Mouse (Mus musculus) midbrain, postnatal 0 days (tissue): ENCODE data around the gene Phykpl. TPM values are rescaled to one million over a fixed set of nuclear protein-coding genes. Genes with fewer than 3 reads are reported as not detected.

Experiments used
- ATAC-seq: fragments of 200-750 bp; cut with Nextera tagmentation; 2 replicates; pipeline ENCODE4 v1.8.0; 2017; ENCODE audit warnings: moderate number of reproducible peaks, mild to moderate bottlenecking, moderate TSS enrichment, moderate library complexity; ENCODE audit not compliant: low FRiP score
- DNase-seq: peaks from one replicate; pipeline ENCODE4 v3.0.0-alpha.2; 2015; ENCODE audit warnings: low spot score
- H3K27ac ChIP-seq: fragments of 300-500 bp; sonication (generic); 2 replicates; pipeline ENCODE4 v1.5.1; 2014; ENCODE audit warnings: low read depth, mild to moderate bottlenecking, low read length, mixed read lengths
- H3K27me3 ChIP-seq: fragments of 300-500 bp; sonication (generic); 2 replicates; pipeline ENCODE4 v1.6.1; 2014; ENCODE audit warnings: low read length, control low read depth, mixed read lengths; ENCODE audit not compliant: insufficient read depth
- H3K36me3 ChIP-seq: fragments of 300-500 bp; sonication (generic); 2 replicates; pipeline ENCODE4 v1.6.1; 2014; ENCODE audit warnings: low read length, control low read depth, mixed read lengths; ENCODE audit not compliant: insufficient read depth
- H3K4me1 ChIP-seq: fragments of 300-500 bp; sonication (generic); 2 replicates; pipeline ENCODE4 v1.6.1; 2014; ENCODE audit warnings: mild to moderate bottlenecking, control low read depth, antibody characterized with exemption, low read length, mixed read lengths; ENCODE audit not compliant: insufficient read depth
- H3K4me2 ChIP-seq: fragments of 300-500 bp; sonication (generic); 2 replicates; pipeline ENCODE4 v1.6.1; 2014; ENCODE audit warnings: low read depth, mild to moderate bottlenecking, low read length, mixed read lengths; ENCODE audit not compliant: poor library complexity, severe bottlenecking
- H3K4me3 ChIP-seq: fragments of 300-500 bp; sonication (generic); 2 replicates; pipeline ENCODE4 v1.5.1; 2014; ENCODE audit warnings: low read depth, mild to moderate bottlenecking, low read length, moderate library complexity
- H3K9ac ChIP-seq: fragments of 300-500 bp; sonication (generic); replicated peaks from 2 replicates; pipeline ENCODE4 v1.6.1; 2014; ENCODE audit warnings: mild to moderate bottlenecking, low read length, moderate library complexity, mixed read lengths; ENCODE audit not compliant: poor library complexity, severe bottlenecking
- H3K9me3 ChIP-seq: fragments of 300-500 bp; sonication (generic); 2 replicates; pipeline ENCODE4 v1.6.1; 2016; ENCODE audit warnings: low read length, control low read depth
- CTCF ChIP-seq: IDR thresholded peaks from 2 replicates; pipeline ENCODE4 v1.5.1; 2016; ENCODE audit warnings: antibody characterized with exemption, mild to moderate bottlenecking
- WGBS: fragments of 180-500 bp; shearing (Covaris S2); extraction: QIAGEN DNeasy Blood & Tissue Kit; methylation state at CpG from one replicate; pipeline ENCODE4 v1.1.7; 2014; 5-methylcytosine and 5-hydroxymethylcytosine counted together
- polyA plus RNA-seq: library from polyadenylated mRNA; unstranded; fragments of >200 nt; fragmentation: Nextera tagmentation; extraction: Ambion mirVana; gene quantifications from 2 replicates; pipeline ENCODE4 v1.2.1, GENCODE M21; 2015
- total RNA-seq: library from RNA; depleted of rRNA; stranded (reverse); fragments of >200 nt; gene quantifications from 2 replicates; pipeline ENCODE4 v1.2.3, GENCODE M21; 2014

Phykpl gene
- total and polyA plus RNA-seq, 2 experiments from 2014 or later = 6.6 to 6.9 TPM

- WGBS = 75% methylated on average over 16 of the region's 16 CpGs
- Histone ChIP-seq H3K9me3 (no peaks in the 10 kb centered on the region), H3K4me1 (no peaks in the 10 kb centered on the region), H3K27me3 (no peaks in the 10 kb centered on the region), H3K36me3 (peaks cover 20% of the 10 kb centered on the region), H3K4me2 (no peak overlapping the region), H3K9ac (no peak overlapping the region), H3K27ac (no peak overlapping the region), H3K4me3 (no peak overlapping the region)
- ATAC-seq (no peak), DNase-seq (no peak)
- TF ChIP-seq CTCF = no peak
These were observed 59.7 kb downstream of the Phykpl start for GRCm38 (mm10) chr11:51644217-51644616.

DNA sequence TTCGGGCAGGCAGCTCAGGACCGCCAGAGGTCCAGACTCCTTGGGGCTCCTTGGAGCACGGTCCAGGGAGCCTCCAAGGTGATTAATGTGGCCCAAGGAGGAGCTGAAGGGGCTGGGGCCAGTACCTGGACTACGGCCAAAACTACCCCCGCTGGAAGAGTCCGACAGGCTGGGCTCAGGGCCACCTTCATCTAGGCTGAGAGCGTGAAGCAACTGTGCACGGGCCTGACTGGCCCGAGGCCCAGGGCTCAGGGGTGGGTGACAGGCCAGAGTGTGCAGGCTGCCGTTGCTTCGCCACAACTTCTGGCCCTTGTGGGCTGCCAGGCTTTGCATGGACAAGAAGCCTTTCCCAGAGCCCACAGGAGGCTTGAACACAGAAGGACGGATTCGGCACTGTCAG, 60.7 kb downstream of the Phykpl start:
- no peak for ATAC-seq
- Histone ChIP-seq H3K4me3 (no peak overlapping the region), H3K27ac (no peak overlapping the region), H3K9me3 (no peaks in the 10 kb centered on the region), H3K27me3 (no peaks in the 10 kb centered on the region), H3K36me3 (peaks cover 20% of the 10 kb centered on the region), H3K4me1 (peaks cover 6% of the 10 kb centered on the region; the same call in 1 of the 2 replicates), H3K9ac (no peak overlapping the region), H3K4me2 (no peak overlapping the region)
- peak; percentile 54 for DNase-seq
- WGBS = 81% methylated on average over 13 of the region's 13 CpGs
- no peak for TF ChIP-seq CTCF

DNA sequence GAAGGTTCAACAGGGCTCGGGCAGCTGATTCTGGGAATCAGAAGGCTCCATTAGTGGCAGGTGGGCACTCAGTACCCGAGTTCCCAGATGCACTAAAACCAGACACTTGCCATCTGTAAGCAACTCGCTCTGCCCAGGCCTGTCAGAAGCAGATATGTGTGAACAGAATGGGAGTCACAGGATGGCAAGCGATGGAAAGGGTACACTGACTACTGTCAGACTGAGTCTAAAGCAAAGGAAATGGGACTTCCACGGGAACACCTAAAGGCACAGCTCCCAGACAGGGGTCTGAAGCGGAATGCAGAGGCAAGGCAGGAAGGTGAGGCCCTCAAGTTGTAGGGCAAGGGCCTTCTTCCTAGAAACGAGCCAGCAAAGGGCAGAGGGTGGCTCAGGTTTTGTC, 61.7 kb downstream of the Phykpl start:
- H3K4me3 ChIP-seq = no peak overlapping the region
- peaks cover 6% of the 10 kb centered on the region; the same call in 1 of the 2 replicates for H3K4me1 ChIP-seq
- H3K9me3 ChIP-seq = no peaks in the 10 kb centered on the region
- H3K36me3 ChIP-seq = peaks cover 20% of the 10 kb centered on the region
- H3K27me3 ChIP-seq = no peaks in the 10 kb centered on the region
- no peak for TF ChIP-seq CTCF
- H3K9ac ChIP-seq = no peak overlapping the region
- ATAC-seq = no peak
- no peak overlapping the region for H3K27ac ChIP-seq
- no peak overlapping the region for H3K4me2 ChIP-seq
- WGBS = 86% methylated on average over 7 of the region's 7 CpGs
- DNase-seq = no peak

- peaks cover 6% of the 10 kb centered on the region; the same call in 1 of the 2 replicates for H3K4me1 ChIP-seq
- 82% methylated on average over 15 of the region's 15 CpGs for WGBS
These were observed 62.5 kb downstream of the Phykpl start for GRCm38 (mm10) chr11:51646751-51647667.

GRCm38 (mm10) chr11:51648566-51648965, 64.0 kb downstream of the Phykpl start:
- Histone ChIP-seq H3K9me3 (no peaks in the 10 kb centered on the region), H3K4me2 (peak overlapping the region; percentile 69; the same call in 1 of the 2 replicates), H3K36me3 (peaks cover 15% of the 10 kb centered on the region), H3K27ac (no peak overlapping the region), H3K27me3 (no peaks in the 10 kb centered on the region; the same call in 1 of the 2 replicates), H3K9ac (no peak overlapping the region), H3K4me3 (no peak overlapping the region), H3K4me1 (peaks cover 6% of the 10 kb centered on the region; the same call in 1 of the 2 replicates)
- WGBS = 15% methylated on average over 3 of the region's 3 CpGs
- DNase-seq = no peak
- no peak for ATAC-seq
- no peak for TF ChIP-seq CTCF

More at GRCm38 (mm10) chr11:51646751-51647667, 62.5 kb downstream of the Phykpl start:
- H3K9me3 ChIP-seq = no peaks in the 10 kb centered on the region
- no peak overlapping the region for H3K27ac ChIP-seq
- no peak overlapping the region for H3K4me2 ChIP-seq
- H3K9ac ChIP-seq = no peak overlapping the region
- peaks cover 20% of the 10 kb centered on the region for H3K36me3 ChIP-seq
- TF ChIP-seq CTCF = no peak
- H3K4me3 ChIP-seq = no peak overlapping the region
- ATAC-seq (no peak), DNase-seq (no peak)
- H3K27me3 ChIP-seq = no peaks in the 10 kb centered on the region; the same call in 1 of the 2 replicates
